Mouse (Mus musculus) cerebellum, adult 11 months (tissue): ENCODE measurements at regions not wholly inside any gene's neighbourhood (a gene's known extent, or its start where the extent isn't known, plus 50 kb on each side); places are given as distances from the start of the nearest gene placed in this dataset.

Experiments
- DNase-seq: peaks from one replicate; pipeline ENCODE4 v3.0.0; 2022

DNA sequence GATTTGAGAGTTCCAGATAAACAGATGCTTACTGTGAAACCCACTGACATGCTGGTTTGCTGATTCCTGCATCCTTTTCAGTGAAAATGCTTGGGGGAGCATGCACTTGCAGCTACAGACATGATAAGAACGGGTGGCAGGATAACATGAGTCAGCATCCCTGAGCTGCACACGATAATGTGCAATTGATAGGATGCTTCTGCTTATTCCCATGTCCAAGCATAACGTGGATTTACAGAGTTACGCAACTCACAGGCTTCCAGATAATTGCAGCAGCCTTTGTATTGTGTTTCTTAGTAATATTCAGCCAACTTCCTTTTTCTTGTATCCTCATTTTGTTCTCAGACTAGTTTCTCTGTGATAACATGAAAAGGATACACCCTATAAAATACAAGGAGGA, 245.7 kb downstream of the Flrt2 start:
- no peak for DNase-seq

DNA sequence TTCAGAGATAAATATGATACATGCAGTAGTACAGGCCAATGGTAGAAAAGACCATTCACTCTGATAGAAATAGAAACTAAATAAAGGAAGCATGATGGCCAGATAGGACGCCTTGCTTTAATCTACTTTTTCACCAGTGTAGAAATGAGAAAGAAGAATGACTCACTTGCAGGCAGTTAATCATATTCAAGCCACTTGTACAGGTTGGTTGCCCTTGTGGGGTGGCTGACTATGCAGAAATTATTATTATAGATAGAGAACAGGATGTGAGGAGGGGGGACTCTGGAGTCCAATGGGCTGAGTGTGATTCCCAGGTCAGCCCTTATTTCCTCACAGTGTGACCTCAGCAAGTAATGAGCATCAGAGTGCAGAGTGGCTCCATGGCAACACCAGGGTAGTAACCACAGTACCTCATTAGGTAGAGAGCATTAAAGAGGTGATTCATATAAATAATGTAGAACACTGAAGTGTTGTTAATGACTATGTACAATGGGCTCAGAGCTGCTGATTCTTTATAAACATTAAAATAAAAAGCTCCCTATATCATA, 248.5 kb downstream of the Flrt2 start:
- no peak for DNase-seq

DNA sequence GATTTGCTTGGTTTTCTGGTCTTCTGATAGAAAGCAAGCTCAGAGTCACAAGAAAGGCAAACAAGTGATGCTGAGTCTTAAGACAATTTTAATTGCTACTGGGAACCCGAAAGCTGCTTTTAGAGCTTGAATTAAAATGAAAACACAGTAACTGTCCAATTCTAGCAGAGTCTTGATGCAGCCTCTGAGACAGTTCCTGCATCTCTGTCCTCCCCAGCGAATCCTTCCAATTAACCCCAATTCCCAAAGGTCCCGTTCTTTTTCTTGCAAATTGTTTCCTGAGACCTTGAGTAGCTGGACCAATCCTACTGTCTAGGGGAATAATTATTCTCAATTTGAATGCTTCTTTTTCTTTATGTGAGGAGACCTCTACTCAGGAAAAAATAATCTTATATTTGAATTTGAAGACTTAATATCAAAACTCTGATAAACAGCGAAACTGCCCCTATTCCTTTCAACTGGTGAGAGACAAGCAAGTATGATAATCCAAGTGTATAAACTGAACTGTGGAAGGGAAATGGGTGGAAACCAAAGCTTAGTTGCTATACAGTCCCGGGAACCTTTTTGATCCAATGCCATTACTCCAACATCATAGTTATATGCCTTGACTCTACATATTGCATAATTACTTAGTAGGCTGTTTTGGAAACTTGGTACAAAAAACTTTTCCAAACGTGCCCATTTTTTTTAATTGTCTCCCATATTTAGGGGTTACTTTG, 267.9 kb downstream of the Flrt2 start:
- no peak for DNase-seq

DNA sequence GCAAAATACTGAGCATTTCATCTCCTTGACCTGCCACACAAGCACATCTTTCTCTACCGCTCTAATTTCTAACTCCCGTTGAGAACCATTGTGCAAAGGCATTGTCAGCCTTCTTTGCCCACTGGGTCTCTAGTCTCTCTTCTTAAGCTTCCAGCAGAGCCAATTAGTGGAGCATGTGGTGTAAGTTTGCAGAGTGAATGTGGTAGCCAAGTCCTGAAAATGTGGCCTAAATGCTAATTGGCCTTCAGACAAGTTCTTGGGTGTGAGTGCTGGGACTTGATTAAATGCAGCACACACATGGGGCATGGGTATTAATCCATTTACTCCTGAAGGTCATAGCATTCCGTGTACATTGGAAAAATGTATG, 268.5 kb downstream of the Flrt2 start:
- DNase-seq: no peak

DNA sequence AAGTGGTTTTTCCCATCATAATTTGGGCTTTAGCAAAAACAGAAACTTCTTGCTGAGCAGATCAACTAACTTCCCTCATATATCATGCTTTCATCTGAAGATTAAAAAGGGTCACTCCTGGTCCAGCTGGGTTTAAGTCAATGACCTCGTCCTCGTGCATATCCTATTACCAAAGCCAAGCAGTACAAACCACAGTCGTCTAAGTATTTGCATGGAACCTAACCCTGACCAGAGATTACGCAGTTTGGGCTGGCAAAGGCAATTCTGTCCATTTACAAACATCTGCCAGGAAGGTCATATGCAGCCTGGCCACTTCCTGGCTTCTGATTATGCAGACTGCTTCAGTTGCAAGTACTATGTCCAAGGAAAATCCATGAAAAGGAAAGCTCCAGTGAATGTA, 270.8 kb downstream of the Flrt2 start:
- no peak for DNase-seq

DNA sequence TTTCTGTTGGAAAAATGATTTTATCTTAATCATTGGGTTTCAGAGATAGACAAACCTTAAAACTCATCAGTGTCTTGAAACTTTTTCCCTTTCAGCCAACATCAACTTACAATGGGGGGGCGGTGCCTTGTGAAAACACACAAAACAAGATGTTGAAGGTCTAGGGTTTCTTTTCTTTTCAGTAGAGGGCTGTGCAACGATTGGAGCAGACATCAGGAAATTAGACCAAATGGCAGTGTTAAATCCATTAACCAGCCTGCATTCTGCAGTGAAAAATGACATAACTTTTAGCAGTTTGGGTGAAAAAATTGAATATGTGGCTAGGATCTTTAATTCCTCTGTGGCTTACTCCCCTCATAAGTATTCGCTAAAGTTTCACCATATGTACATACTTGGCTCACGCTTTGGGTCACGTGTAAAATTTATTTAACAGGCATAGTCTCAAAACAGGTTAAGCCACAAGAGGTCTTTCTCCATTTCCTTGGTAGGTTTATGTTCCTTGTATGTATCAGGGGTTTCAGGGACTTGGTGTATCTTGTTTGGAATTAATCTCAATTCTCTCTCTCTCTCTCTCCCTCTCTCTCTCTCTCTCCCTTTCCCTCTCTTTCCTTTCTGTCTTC, 296.8 kb downstream of the Flrt2 start:
- no peak for DNase-seq

DNA sequence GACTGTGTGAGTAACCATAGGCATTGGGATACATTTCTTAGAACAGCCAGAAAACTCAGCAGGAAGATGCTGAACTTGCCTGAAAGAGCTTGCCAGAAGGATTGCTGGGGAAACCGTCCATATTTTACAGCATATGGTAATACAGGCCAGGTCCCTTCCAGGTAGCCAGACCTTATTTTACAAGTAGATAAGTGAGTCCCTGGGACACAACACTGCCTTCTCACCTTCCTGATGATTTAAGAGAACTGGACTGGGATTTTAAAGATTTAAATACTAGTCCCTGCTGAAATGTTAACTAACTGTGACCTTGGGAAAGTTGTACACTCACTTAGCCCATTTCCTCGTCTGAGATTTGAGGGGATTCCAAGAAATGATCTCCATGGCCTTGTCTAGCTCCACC, 302.9 kb downstream of the Flrt2 start:
- no peak for DNase-seq

DNA sequence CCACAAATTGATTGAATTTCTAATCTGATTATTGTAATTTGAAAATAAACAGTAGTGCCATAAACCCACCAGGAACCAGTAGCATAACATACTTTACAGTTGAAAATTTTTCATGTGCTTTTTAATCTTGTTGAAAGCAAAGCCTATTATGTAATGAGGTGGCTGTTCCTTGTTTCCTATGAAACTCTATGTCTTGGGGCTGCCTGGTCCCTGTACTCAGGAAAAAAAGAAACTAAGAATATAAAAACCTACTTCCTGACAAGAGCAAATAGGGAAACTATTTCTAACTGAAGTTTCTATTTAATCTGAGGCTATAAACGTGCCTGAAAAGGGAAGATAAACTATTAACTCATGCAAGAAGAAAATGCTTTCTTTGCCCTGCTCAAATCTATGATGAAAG, 338.2 kb downstream of the Flrt2 start:
- no peak for DNase-seq

DNA sequence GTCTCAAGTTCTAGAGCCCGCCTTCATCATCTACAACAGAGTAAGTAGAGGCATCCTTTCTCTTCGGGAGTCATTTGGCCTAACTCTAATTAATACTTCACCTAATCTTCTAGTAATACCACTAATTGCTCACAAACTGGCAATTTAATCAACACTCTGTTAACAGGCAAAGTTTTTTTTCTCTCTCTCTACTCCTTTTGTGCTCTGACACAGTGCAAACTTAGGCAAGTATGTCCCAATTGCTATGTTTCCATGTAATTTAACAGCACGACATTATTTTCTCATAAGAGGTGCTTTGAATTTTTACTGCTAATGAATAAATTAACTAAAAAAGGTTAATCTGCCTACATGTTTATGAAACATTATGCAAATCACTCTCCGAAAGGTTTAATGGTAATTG, 383.3 kb downstream of the Flrt2 start:
- DNase-seq: no peak

DNA sequence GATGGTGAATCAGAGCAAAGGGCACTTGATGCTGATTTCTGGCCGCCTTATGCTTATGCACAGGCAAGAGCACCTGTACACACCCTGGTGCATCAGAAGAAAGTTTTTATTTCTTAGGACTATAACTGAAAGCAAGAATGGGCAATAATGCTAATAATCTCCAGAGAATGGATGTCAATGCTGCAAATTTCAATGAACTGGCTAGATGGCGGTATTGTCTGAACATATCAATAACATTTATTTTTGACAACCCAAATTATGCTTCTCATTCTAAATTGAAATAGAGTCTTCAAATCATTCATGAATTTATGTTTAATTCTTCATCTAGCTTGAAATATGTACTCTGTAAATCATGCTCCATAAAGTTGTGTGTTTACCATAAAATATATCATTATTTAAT, 399.0 kb downstream of the Flrt2 start:
- no peak for DNase-seq

DNA sequence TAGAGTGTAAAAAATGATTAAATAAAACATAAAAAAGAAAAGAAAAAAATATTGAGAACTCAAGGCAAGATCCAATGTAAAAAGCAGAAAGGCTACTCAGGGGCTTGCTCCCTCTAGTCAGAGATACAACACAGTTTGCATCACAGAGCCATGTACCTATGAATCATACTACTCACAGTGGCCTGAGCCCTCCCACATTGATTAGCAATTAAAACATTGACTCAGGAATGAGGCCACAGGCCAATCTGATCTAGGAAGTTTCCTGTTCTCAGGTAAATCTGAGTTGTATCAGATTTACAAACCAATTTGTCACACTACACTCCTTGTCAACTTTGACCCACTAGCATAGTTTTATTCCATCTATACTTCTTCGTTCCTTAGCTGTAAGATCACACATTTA, 414.2 kb downstream of the Flrt2 start:
- DNase-seq: no peak

DNA sequence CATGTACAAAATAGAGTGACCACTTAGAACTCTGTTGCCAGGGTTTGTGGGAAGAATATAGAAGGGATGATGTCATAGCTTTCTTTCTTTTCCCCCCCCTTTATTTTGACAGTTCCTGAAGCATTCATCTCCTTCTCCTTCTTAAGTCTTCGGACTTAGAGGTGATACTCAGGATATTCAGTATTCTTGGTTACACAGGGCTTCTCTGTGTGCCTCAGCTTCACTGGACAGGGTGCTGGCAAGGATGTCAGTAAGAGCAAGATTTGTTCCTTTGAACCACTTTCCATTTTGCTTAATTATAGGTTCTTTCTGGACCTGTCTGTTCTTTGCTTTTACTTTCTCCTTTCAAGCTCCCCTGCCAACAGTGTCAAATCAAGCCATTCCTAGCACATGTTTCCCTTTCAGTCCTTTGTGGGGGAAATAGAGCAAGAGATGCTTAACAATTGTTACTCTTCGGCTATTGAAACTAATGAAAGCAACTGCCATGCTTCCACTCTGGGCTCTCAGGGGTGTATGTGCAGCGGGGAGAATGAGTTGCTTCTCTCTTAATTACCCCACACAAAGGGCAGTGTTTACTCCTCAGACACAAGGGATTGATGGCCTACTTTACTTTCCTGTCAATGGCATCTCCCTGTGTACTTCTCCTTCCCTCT, 422.8 kb downstream of the Flrt2 start:
- no peak for DNase-seq

DNA sequence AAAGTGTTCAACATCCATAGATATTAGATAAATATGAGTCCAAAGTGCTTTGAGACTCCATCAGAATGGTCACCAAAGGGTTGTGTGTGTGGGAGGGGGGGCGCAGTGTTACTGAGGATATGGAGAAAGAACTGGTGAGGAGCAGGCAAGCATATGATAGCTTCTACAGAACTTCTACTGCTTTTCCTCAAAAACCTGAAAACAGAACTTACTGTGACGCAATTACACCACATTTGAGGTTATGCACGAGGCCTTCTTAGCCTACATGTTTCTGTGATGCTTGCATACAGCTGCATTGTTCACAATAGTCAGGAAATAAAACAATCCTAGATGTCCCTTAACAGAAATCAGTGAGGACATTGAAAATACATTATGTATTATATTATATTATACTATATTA, 425.5 kb downstream of the Flrt2 start:
- DNase-seq: no peak

DNA sequence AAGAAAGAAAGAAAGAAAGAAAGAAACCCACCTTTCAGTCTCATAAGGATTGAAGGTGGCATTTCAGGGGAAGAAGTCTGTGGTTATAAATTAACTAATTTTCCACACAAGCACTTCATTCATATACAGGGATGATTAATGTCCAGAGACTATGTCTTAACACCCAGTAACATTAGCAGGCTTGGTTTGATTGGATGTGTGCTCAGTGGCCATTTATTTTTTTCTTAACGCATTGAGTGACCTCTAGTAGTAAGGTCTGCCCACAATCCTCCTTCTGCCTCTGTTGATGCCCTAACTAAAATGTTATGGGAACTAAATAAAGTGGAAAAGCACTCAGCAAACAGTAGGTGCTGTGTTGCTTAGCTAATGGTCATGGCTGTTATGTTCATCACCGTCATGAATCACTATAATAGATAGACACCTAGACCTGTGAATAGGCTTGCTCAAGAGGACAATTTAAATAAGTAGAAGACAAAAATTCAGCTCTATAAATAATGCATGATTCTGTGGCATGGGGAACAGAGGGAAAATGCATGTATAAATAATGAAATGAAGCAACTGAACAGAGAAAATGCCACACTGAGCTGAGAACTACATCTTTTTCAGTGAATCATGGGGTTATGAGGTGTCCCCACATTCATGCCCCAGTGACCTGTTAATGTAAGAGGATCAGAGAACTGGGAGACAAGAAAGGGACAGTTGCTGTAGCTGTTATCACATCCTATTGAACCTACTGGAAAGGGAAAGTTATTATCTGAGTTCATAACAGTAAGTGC, 432.3 kb downstream of the Flrt2 start:
- no peak for DNase-seq

DNA sequence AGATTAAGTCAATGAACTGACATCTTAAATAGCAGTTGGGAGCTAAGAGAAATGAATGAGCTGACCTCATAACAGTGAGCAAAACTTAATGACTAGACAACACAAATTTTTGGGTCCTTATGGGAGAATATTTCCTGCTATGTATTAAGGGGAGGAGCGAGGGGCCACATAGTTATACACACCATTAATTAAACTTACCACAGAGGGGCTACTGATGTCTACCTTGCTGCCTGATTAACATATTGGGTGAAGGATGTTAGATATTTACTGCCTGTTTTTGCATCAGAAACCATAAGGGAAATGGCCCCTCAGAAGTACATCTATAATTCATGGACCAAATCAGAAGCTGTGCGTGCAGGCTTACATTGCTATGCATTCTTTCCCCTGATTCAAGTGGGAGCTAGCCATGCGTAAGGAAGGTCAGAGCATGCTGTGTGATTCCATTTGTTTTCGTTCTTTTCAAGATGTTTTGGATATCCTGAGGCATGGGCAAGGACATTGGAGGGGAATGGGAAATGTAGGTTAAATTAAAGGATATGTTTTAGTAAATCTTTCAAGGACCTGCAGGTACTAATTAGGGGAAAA, 437.9 kb downstream of the Flrt2 start:
- DNase-seq: no peak

DNA sequence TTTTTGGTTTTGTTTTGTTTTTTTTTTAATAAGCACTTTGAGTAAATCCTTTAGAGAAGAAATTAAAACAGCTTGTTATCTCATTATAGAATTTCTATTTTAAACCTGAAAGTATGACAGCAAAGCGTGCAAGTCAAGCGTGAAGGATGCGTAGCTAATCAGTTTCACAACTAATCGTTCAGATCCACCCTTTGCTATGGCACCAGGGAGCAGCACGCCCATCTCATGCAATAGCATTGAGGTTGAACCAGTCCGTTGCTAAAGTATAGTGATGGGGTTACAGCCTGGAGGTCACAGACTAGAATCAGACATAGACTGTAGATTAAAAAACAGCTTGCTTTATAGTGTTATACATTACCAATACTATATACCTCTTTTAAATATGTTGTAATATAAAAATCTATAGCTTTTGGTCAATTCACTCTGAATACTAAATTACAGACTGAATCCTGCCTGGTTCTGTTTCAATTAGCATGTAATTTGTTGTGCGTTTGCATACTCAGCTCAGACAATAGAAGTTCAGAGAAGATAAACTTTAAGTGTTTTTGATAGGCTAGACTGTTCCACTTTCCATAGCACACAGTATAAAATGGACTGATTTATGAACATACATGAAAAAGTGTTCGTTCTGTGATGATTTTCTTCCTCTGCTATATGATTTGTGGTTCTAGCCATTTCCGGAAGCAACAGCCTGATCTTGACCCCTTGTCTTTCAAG, 438.9 kb downstream of the Flrt2 start:
- no peak for DNase-seq

DNA sequence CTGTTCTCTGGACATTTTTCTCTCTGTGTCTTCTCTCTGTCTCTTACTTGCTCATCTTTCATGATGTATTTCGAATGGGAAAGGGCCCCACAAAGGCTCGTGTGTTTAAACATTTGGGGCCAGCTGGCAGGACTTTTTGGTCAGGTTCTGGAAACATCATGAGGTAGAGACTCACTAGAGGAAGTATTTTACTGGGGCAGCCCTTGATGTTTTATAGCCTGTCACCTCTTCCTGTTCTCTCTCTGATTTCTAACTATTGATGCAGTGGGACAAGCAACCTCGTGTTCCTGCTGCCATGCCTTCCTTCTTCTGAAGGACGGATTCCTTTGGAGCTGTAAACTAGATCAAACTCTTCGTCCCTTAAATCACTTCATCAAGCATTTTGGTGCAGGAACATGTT, 442.1 kb downstream of the Flrt2 start:
- no peak for DNase-seq

DNA sequence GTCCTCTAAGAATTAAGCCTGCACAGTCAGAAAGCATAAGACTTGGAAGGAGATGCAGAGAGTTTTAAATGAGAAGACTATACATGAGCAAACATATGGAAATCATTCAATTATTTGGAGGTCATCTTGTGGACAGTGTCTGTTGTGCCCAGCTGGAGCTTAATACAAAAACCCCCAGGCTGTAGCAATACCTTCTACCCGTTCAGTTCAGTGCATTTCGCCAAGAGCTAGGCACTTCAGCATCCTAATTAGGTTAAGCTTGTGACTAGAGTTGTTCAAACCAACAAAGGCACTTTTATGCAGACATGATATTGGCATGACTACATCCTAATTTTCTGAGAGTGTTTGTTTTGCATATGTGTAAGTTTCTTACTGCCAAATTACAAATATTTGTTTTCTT, 449.7 kb downstream of the Flrt2 start:
- no peak for DNase-seq

DNA sequence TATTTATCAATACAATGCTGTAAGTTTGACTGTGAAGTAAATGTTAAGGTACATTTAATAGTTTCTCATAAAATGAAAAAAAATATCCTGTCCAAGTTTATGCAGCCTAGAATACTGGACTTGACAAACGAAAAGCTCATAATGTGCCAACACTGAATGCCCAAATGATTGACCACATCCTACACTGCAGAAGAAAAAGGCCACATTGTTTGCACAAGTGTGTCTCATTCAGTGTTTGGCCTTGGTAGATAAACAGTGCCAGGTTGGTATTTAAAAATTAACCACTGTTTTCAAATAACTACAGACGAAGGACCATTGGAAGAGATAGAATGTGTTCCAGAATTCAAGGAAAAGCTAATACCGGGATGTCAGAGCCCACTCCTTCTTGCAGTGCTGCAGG, 462.1 kb downstream of the Flrt2 start:
- DNase-seq: no peak

DNA sequence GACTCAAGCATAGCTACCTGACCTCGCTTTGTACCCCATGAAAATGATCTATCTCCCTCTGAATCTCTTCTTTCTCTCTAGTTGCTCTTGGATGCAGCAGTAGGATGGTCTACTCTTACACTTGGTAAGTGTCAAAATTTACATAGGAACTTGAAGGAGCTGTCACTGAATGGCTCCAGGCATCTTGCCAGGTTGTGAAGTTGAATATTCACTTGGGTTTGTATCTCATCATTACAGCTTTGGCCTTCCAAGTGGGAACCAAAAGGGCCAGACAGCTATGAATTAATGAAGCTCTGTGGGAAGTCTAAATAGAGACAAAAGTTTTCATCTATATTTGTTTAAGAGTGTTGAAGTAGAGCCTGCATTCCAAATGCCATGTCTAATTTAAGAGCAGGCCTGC, 475.5 kb downstream of the Flrt2 start:
- DNase-seq: no peak

DNA sequence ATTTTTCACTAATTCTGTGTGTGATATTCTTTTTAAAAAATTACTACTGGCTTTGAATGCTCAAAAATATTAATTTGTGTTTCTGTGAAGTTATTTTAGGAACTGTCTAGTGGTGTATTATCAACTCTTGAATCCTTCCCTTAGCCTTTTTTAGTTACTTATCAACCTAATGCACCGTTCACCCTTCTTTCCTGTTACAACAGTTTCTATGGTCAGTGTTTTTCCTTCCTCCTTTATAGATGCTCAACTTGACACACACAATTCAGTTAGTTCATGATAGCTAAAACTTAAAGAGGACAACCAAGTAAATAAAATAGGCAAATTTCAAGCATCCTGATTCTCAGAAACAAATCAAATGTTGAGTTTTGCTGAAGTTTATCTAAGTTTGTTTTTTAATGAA, 506.9 kb downstream of the Flrt2 start:
- DNase-seq: no peak

DNA sequence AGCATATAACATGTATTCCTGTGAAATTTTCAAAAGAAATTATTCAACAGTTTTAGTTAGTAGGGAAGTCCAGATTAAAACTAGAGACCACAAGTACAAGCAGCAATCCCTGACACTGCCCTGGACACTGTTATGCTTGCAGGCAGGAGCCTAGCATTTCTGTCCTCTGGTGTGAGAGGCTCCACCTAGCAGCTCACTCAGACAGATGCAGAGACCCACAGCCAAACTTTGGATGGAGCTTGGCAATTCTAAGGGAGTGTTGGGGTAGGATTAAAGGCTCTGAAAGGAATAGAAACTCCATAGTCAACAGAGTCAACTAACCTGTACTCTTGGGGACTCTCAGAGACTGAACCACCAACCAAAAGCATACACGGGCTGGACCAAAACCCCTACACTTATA, 509.8 kb downstream of the Flrt2 start:
- no peak for DNase-seq

DNA sequence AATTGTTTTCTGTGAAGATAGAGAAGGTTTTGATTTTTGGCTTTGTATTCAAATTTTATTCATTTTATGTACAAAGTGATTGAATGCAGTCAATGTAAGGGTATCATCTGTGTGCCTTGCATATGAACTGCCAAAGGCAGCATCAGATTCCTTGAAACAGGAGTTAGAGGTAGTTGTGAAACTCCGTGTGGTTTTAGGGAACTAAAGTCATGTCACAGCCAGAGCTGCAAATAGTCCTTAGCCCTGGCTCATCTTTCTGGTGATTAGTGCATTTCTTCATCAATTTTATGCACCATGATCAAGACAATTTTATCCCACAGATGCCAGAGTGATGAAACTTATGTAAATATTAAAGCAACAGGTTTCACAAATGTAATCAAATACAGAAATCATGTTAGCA, 534.4 kb downstream of the Flrt2 start:
- no peak for DNase-seq
